Mouse (Mus musculus) olfactory bulb, adult 2 months (tissue): ENCODE data around the gene Cars.

Experiments
- CTCF ChIP-seq: fragments of 200-500 bp; IDR thresholded peaks from 2 replicates; pipeline ENCODE4 v1.5.1; 2012; ENCODE audit warnings: low read depth, mild to moderate bottlenecking, low read length, moderate library complexity; ENCODE audit not compliant: insufficient read depth
- POLR2A ChIP-seq: fragments of 200-500 bp; IDR thresholded peaks from 2 replicates; pipeline ENCODE4 v1.6.1; 2012; ENCODE audit warnings: mild to moderate bottlenecking, low read depth, low read length, moderate library complexity; ENCODE audit not compliant: insufficient read depth

GRCm38 (mm10) chr7:143594865-143595264, 5.0 kb downstream of the Cars start:
- TF ChIP-seq CTCF = no peak
- TF ChIP-seq POLR2A = no peak
